Mouse (Mus musculus): Measurements from ENCODE around the gene Drd2. TPM values are rescaled to one million over a fixed set of nuclear protein-coding genes. Genes with fewer than 3 reads are reported as not detected.
A peak's percentile ranks its signal among the peaks of the same experiment; 100 is the strongest.

Gene Drd2
- 0.22 and 0.48 TPM in 2 replicates for polyA plus RNA-seq (2015; fragmentation: Nextera tagmentation; extraction: Ambion mirVana)

- peak; percentile 69 for ATAC-seq (ENCODE audit: insufficient number of reproducible peaks, low FRiP score, low TSS enrichment, low read depth)
These were observed at the start of gene Drd2 for GRCm38 (mm10) chr9:49340136-49341043. Gene Drd2 (plus strand): TSS chr9:49340627.

GRCm38 (mm10) chr9:49295101-49295500 lies 45.3 kb upstream of the Drd2 start:
- no peaks in the 10 kb centered on the region for H3K27me3 ChIP-seq
- H3K9me3 ChIP-seq (replicated peaks): no peaks in the 10 kb centered on the region
- H3K4me3 ChIP-seq (replicated peaks): no peak overlapping the region
- no peak for ATAC-seq (ENCODE audit: insufficient number of reproducible peaks, low FRiP score, low TSS enrichment, low read depth)
- H3K36me3 ChIP-seq: no peaks in the 10 kb centered on the region
- no peaks in the 10 kb centered on the region for H3K4me1 ChIP-seq
- no peak overlapping the region for H3K9ac ChIP-seq
- no peak overlapping the region for H3K27ac ChIP-seq (replicated peaks)
- 77% methylated on average over 1 of the region's 1 CpGs for WGBS
- H3K4me2 ChIP-seq (replicated peaks): no peak overlapping the region

More at GRCm38 (mm10) chr9:49340136-49341043, at the start of gene Drd2:
- Histone ChIP-seq H3K4me1 (peaks cover 10% of the 10 kb centered on the region), H3K9ac (no peak within 1 kb of the TSS), H3K27ac (replicated peaks) (no peak within 1 kb of the TSS), H3K4me3 (replicated peaks) (peak within 1 kb of the TSS; percentile 31), H3K9me3 (replicated peaks) (no peaks in the 10 kb centered on the region), H3K27me3 (peaks cover 44% of the 10 kb centered on the region), H3K36me3 (no peaks in the 10 kb centered on the region), H3K4me2 (replicated peaks) (peak within 1 kb of the TSS; percentile 58)
- WGBS: under 1% methylated on average over 64 of the region's 84 CpGs

GRCm38 (mm10) chr9:49307576-49307975 lies 32.9 kb upstream of the Drd2 start:
- Histone ChIP-seq H3K9me3 (replicated peaks) (no peaks in the 10 kb centered on the region), H3K36me3 (no peaks in the 10 kb centered on the region), H3K27me3 (no peaks in the 10 kb centered on the region), H3K9ac (no peak overlapping the region), H3K4me1 (no peaks in the 10 kb centered on the region), H3K4me2 (replicated peaks) (no peak overlapping the region), H3K4me3 (replicated peaks) (no peak overlapping the region), H3K27ac (replicated peaks) (no peak overlapping the region)
- 74% methylated on average over 3 of the region's 3 CpGs for WGBS
- no peak for ATAC-seq (ENCODE audit: insufficient number of reproducible peaks, low FRiP score, low TSS enrichment, low read depth)

GRCm38 (mm10) chr9:49310821-49311220 lies 29.6 kb upstream of the Drd2 start:
- no peaks in the 10 kb centered on the region for H3K9me3 ChIP-seq (replicated peaks)
- H3K36me3 ChIP-seq: no peaks in the 10 kb centered on the region
- no peak overlapping the region for H3K9ac ChIP-seq
- no peak overlapping the region for H3K4me3 ChIP-seq (replicated peaks)
- no peak for ATAC-seq (ENCODE audit: insufficient number of reproducible peaks, low FRiP score, low TSS enrichment, low read depth)
- H3K27ac ChIP-seq (replicated peaks): no peak overlapping the region
- no peak overlapping the region for H3K4me2 ChIP-seq (replicated peaks)
- H3K4me1 ChIP-seq: no peaks in the 10 kb centered on the region
- no peaks in the 10 kb centered on the region for H3K27me3 ChIP-seq
- 56% methylated on average over 4 of the region's 4 CpGs for WGBS

GRCm38 (mm10) chr9:49318638-49319037 lies 21.8 kb upstream of the Drd2 start:
- no peak for ATAC-seq (ENCODE audit: insufficient number of reproducible peaks, low FRiP score, low TSS enrichment, low read depth)

GRCm38 (mm10) chr9:49341044-49341365 lies 578 bp downstream of the Drd2 start:
- WGBS: 3% methylated on average over 10 of the region's 10 CpGs
- no peak overlapping the region for H3K27ac ChIP-seq (replicated peaks)
- no peak for ATAC-seq (ENCODE audit: insufficient number of reproducible peaks, low FRiP score, low TSS enrichment, low read depth)
- H3K36me3 ChIP-seq: no peaks in the 10 kb centered on the region
- H3K4me3 ChIP-seq (replicated peaks): peak overlapping the region; percentile 31; the same call in 1 of the 2 replicates
- H3K27me3 ChIP-seq: peaks cover 44% of the 10 kb centered on the region
- H3K4me2 ChIP-seq (replicated peaks): peak overlapping the region; percentile 58
- H3K9me3 ChIP-seq (replicated peaks): no peaks in the 10 kb centered on the region
- peaks cover 10% of the 10 kb centered on the region for H3K4me1 ChIP-seq
- no peak overlapping the region for H3K9ac ChIP-seq

More at GRCm38 (mm10) chr9:49318638-49319037, 21.8 kb upstream of the Drd2 start:
- H3K27ac ChIP-seq (replicated peaks): no peak overlapping the region
- H3K36me3 ChIP-seq: no peaks in the 10 kb centered on the region
- H3K27me3 ChIP-seq: no peaks in the 10 kb centered on the region
- H3K4me2 ChIP-seq (replicated peaks): no peak overlapping the region
- H3K9me3 ChIP-seq (replicated peaks): no peaks in the 10 kb centered on the region
- H3K4me1 ChIP-seq: no peaks in the 10 kb centered on the region
- H3K9ac ChIP-seq: no peak overlapping the region
- H3K4me3 ChIP-seq (replicated peaks): no peak overlapping the region

GRCm38 (mm10) chr9:49365763-49366162 lies 25.3 kb downstream of the Drd2 start:
- Histone ChIP-seq H3K9ac (no peak overlapping the region), H3K4me2 (replicated peaks) (no peak overlapping the region), H3K27me3 (no peaks in the 10 kb centered on the region), H3K36me3 (no peaks in the 10 kb centered on the region), H3K4me1 (no peaks in the 10 kb centered on the region), H3K27ac (replicated peaks) (no peak overlapping the region), H3K4me3 (replicated peaks) (no peak overlapping the region), H3K9me3 (replicated peaks) (no peaks in the 10 kb centered on the region)
- WGBS: 14% methylated on average over 5 of the region's 5 CpGs
- no peak for ATAC-seq (ENCODE audit: insufficient number of reproducible peaks, low FRiP score, low TSS enrichment, low read depth)

- Histone ChIP-seq H3K9me3 (replicated peaks) (no peaks in the 10 kb centered on the region), H3K4me3 (replicated peaks) (no peak overlapping the region), H3K4me1 (no peaks in the 10 kb centered on the region), H3K36me3 (no peaks in the 10 kb centered on the region), H3K27me3 (no peaks in the 10 kb centered on the region), H3K27ac (replicated peaks) (no peak overlapping the region), H3K9ac (no peak overlapping the region), H3K4me2 (replicated peaks) (no peak overlapping the region)
- WGBS: 76% methylated on average over 2 of the region's 2 CpGs
- ATAC-seq (ENCODE audit: insufficient number of reproducible peaks, low FRiP score, low TSS enrichment, low read depth): no peak
These were observed 33.5 kb downstream of the Drd2 start for GRCm38 (mm10) chr9:49373946-49374345.

GRCm38 (mm10) chr9:49379962-49380361 lies 39.5 kb downstream of the Drd2 start:
- no peak overlapping the region for H3K4me2 ChIP-seq (replicated peaks)
- H3K27ac ChIP-seq (replicated peaks): no peak overlapping the region
- H3K9me3 ChIP-seq (replicated peaks): no peaks in the 10 kb centered on the region
- H3K36me3 ChIP-seq: no peaks in the 10 kb centered on the region
- no peaks in the 10 kb centered on the region for H3K4me1 ChIP-seq
- WGBS: 81% methylated on average over 4 of the region's 4 CpGs
- H3K27me3 ChIP-seq: no peaks in the 10 kb centered on the region
- no peak overlapping the region for H3K9ac ChIP-seq
- no peak for ATAC-seq (ENCODE audit: insufficient number of reproducible peaks, low FRiP score, low TSS enrichment, low read depth)
- no peak overlapping the region for H3K4me3 ChIP-seq (replicated peaks)

GRCm38 (mm10) chr9:49384041-49384440 lies 43.6 kb downstream of the Drd2 start:
- 76% methylated on average over 3 of the region's 3 CpGs for WGBS
- ATAC-seq (ENCODE audit: insufficient number of reproducible peaks, low FRiP score, low TSS enrichment, low read depth): no peak
- H3K27ac ChIP-seq (replicated peaks): no peak overlapping the region

GRCm38 (mm10) chr9:49384855-49385254 lies 44.4 kb downstream of the Drd2 start:
- Histone ChIP-seq H3K27ac (replicated peaks) (no peak overlapping the region), H3K4me2 (replicated peaks) (no peak overlapping the region), H3K4me3 (replicated peaks) (no peak overlapping the region), H3K4me1 (no peaks in the 10 kb centered on the region), H3K9ac (no peak overlapping the region), H3K36me3 (no peaks in the 10 kb centered on the region), H3K27me3 (no peaks in the 10 kb centered on the region), H3K9me3 (replicated peaks) (no peaks in the 10 kb centered on the region)
- 87% methylated on average over 6 of the region's 6 CpGs for WGBS
- no peak for ATAC-seq (ENCODE audit: insufficient number of reproducible peaks, low FRiP score, low TSS enrichment, low read depth)

More at GRCm38 (mm10) chr9:49384041-49384440, 43.6 kb downstream of the Drd2 start:
- Histone ChIP-seq H3K4me2 (replicated peaks) (no peak overlapping the region), H3K9me3 (replicated peaks) (no peaks in the 10 kb centered on the region), H3K4me1 (no peaks in the 10 kb centered on the region), H3K27me3 (no peaks in the 10 kb centered on the region), H3K36me3 (no peaks in the 10 kb centered on the region), H3K9ac (no peak overlapping the region), H3K4me3 (replicated peaks) (no peak overlapping the region)

GRCm38 (mm10) chr9:49385301-49385700 lies 44.9 kb downstream of the Drd2 start:
- Histone ChIP-seq H3K27me3 (no peaks in the 10 kb centered on the region), H3K27ac (replicated peaks) (no peak overlapping the region), H3K36me3 (no peaks in the 10 kb centered on the region), H3K9ac (no peak overlapping the region), H3K4me2 (replicated peaks) (no peak overlapping the region), H3K4me1 (no peaks in the 10 kb centered on the region), H3K9me3 (replicated peaks) (no peaks in the 10 kb centered on the region), H3K4me3 (replicated peaks) (no peak overlapping the region)
- ATAC-seq (ENCODE audit: insufficient number of reproducible peaks, low FRiP score, low TSS enrichment, low read depth): no peak
- 29% methylated on average over 7 of the region's 7 CpGs for WGBS
